Mouse (Mus musculus): ENCODE measurements around the gene Vwa8.

Vwa8 gene

DNA sequence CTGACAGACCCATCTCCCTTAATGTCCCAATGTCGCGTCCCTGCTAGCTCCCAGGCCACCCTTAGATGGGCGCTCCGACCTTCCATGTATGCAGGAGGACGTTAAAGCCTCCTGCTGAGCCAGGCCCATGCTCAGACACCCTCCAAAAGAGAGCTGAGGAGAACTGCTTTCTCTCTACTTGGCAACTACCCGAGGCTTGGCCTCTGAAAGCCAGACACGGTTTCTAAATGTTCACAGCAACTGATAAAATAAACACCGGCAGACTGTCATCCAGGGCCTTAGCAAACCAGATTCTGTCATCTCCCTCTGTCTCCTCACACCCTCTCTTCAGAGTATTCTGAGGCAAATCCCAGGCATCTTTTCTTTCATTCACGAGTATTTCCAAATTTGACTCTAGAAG, 377.2 kb downstream of the Vwa8 start:
- 65% methylated on average over 9 of the region's 9 CpGs for WGBS

DNA sequence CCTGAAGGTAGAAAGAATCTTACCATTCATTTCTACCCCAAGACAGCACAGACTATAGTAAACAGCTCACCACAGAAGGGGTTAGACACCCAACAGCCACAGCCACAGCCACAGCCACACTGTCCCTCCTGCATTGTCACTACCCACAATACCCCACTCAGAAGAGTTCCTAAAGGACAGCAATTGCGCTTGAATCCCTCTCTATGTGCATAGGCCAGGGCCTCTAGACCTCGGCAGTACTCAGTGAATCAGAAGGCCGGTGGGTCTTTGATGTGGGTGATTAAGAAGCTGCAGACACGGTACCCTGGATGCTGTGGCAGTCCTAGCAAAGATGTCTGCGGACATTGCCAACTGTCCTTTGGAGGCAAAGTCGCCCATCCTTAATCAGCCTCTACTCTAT, 377.9 kb downstream of the Vwa8 start:
- 93% methylated on average over 6 of the region's 6 CpGs for WGBS

DNA sequence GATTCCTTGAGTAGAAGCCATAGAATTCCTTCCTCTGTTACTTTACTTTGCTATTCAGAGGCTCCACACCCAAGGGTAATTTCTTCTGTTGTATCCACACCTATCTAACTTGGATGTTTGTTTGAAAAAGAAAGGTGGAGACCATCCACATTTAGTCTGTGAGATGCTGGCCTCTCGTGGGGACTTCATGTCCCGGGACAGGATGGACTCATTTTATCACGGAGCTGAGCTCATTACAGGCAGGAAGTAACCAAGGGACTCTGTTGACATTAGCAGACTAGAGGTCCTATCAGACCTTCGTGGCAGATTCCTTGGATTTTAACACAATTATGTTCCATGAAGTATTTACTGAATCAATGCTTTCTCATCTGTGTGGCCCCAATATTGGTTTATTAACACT, 379.1 kb downstream of the Vwa8 start:
- 81% methylated on average over 4 of the region's 4 CpGs for WGBS

DNA sequence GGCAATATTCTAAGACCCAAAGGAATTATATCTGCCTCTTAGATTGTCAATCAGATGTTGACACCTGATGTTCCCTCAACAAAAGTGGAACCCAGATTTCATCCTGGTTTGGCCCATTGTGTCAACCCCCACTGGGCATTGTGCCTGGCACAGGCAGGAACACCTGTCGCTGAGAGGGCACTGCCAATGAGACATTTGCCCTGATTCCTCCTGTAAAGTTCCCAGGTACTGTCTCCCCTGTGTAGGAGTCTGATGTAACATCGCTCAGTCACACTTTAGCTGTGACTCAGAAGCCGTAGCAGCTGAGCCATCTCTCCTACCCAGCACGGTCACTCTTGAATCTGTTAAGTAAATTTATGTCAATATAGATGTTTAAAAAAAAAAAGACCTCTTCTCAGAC, 382.8 kb downstream of the Vwa8 start:
- WGBS = 61% methylated on average over 4 of the region's 4 CpGs

DNA sequence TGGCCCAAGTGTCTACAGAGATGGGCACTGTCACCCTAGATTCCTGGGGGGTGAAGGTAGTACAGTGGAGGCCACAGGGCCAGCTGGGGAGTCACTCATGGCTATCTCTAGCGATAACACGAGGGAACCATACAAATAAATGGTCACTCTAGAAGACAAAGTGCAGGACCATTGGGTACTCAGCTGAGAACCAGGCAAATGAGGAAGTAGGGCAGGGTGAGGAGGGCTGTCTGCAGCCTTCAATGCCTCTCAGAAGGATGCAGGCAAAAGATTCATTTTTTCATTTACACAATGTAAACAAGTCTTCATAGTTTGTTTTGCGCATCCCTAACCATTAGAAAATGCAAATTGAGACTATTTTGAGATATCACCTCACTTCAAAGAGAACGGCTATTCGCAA, 384.8 kb downstream of the Vwa8 start:
- 88% methylated on average over 5 of the region's 5 CpGs for WGBS

DNA sequence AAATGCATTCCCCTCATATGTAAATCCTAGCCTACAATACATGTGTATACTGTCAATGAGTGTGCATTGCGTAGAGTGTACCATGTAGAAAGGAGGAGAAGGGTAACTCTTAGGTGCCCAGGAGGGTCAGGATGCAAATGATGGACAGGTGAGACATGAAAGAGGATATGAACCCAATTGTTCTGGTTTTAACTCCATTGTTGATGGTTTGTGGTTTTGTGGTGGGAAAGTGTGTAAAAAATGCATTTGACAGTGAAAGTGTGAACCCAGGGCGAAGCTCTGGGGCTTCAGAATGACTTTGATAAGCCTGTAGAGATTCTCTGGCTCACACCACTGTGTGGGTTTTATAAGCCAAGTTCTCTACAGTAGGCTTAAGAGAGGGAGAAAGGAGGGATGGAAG, 385.7 kb downstream of the Vwa8 start:
- 91% methylated on average over 2 of the region's 2 CpGs for WGBS

DNA sequence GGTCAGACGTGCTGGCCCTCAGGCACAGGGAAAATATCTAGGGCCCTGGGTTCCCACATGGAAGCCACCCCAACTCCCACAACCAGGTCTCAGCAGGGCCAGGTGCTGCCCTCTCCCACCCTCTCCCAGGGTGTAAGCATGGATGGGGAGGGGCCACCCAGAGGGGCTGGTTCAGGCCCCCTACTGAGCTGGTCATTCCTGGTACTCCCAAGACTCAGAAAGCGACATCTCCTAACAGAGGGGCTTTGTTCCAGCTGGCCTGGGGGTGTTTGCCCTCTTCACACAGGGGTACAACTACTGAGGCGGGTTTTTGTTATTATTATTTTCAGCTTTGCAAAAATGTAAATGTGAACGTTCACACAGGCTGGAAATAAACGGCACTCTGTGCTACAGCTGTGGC, 386.3 kb downstream of the Vwa8 start:
- 67% methylated on average over 5 of the region's 5 CpGs for WGBS

DNA sequence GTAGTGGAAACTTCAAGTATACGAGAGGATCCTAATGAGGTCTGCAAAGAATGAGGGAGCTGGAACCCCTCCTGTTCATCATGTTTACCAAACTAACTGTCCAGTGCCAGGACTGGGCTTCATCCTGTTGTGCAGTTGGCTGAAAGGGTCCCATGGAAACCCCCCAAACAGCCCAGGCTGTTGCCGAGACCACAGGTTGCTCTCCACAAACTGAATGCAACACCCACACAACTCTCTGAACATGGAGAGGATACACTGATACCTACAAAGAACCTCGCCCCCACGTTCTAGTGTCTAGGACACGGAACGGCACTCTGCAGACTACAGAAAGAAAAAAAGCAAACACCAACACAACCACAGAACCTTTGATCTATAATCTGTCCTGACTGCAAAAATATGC, 387.4 kb downstream of the Vwa8 start:
- WGBS = 51% methylated on average over 6 of the region's 6 CpGs

DNA sequence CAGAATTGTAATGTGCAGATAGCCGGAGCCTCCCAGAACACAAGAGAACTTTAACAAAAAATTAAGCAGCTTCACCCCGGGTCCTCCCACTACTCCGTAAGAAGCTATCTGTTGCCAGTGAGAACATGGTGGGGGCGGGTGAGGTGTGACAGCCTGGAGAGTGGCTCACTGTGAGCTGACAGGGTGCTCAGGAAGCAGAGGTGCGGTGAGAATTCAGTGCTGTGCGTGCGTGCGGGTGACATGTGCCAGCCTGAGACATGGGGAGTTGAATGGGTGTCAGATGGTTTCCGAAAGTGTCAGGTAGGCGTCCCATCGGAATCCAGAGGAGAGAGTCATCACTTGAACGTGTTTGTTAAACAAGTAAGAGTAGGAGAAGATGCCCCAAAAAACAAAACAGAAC, 390.6 kb downstream of the Vwa8 start:
- 51% methylated on average over 12 of the region's 12 CpGs for WGBS

DNA sequence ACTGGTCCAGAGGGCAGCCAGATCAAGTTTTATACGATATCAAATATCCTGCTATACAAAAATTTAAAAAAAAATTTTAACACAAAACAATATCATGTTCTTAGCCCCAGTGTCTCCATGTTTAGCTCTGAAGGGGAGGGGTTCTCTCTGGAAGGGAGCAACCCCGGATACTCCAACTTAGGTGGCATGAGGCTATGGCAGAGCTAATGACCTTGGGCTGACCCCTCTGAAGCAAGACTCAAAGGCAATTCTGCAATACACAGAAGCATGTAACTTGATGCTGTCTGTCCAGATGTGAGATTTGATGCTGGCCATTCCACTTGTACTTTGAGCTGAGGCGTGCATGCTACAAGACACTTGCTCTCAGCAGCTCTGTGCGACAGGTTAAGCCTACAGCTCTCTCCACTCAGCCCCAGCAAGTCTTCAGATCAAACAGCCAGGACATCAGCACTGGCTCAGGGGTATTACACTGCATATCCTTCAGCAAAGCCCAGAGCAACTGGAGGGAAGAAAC, 392.3 kb downstream of the Vwa8 start:
- WGBS = 93% methylated on average over 4 of the region's 4 CpGs

DNA sequence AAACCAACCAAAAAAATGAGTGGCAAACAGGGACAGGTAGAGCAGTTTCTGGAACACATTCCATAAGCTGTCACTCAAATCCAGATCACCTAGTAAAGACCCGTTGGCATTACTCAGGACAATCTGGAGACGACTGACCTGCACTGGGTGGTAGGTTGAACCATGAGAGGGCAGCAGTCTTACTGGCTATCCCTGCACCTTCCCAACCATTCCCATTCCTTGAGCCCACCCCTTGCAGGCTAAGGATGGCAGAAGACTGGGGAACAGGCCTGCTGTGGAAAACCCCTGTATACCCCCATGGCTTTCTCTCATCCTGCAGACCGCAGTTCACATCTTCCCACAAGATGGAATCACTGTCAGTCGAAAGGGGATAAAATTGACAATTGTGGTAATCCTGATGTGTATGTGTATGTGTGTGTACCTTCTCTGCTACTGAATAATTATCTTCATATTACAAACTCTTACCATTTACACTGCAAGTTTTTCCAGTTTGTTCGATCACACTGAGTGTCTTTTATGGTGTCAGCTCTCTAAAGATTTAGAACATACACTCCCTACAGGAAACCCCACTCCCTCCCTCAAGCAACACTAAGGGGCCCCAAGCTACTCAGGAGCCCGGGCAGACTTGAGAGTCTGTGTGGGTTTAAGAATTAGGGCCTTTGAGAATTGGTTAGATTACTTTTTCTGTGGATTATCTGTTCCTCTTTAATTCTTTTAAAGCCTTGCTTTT, 393.0 kb downstream of the Vwa8 start:
- 93% methylated on average over 6 of the region's 6 CpGs for WGBS

DNA sequence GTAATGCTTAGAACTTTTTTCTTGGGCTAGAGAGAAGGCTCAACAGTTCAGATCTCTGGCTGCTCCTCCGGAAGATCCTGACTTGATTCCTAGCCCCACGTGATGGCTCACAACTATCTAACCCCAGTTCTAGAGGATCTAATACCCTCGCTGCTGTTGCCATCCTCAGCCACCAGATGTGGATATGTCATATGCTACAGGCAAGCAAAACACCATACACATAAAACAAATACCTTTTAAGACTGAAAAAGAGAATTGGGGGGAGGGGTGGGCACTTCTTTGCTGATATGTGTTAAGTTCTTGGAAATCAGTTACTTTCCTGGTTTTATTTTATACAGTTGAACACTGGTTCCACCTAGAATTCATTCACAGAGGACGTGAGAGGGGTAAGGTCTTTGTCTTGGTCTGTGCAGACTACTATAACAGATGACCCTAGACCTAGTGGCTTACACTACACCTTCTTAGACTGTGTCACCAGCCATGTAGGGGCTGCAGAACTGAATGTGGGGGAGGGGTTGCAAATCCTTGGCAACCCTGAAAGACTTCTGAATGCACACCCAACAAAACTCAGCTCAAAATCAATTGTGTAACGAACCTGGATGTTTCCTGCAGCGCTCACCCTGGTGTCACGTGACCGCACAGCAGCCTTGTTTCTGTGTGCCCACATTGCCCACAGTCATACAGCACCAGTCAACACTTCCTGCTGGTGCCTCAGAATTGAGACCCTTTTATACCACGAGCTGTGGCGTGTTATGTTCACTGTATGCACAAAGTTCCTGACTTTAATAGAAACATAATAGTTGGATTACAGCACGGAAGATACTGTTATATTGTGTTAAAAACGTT, 394.4 kb downstream of the Vwa8 start:
- 81% methylated on average over 12 of the region's 12 CpGs for WGBS

DNA sequence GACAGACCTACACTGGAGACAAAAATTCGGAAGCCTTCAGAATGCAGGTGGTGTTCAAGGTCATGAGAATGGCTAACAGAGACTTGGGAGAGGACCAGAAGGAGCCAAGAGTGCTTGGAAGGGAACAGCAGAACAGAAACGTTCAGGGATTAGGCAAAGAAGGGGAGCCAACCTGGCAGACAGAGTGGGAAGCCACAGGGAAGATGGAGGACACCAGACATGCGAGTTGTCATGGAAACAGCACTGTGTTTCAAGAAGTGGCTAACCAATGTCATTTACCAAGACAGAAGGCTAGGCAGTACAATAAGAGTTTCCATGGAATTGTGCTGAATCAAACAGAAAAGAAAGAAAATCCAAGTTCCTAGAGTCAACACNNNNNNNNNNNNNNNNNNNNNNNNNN, 395.7 kb downstream of the Vwa8 start:
- WGBS = 53% methylated on average over 3 of the region's 3 CpGs

DNA sequence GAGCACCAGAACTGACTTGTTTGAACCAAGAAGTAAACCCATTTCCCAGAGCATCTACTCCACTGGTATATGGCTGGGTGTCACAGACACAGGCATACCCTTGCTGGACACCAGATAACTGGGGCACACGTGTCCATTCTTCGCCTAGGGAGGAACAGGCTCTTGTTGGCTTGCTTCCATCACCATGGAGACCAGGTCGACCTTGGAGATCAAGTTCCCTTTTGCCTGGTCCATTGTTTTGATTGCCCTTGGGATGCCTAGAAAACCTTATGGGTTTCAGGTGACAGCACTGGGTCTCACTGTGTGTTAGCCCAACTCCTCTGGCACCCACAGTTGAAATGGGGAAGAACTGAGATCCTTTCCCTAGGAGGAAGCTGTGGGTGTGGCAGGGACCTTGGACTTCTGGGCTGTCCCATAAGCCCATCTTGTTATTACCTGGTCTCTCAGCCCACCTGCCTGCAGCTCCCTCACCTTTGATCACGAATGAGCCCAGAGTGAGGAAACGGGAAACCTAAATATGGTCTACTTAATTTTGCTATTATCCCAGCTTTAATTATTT, 403.0 kb downstream of the Vwa8 start:
- 87% methylated on average over 5 of the region's 5 CpGs for WGBS
